Mouse (Mus musculus) cerebellum, postnatal 10 days (tissue): Measurements from ENCODE around the gene 5031410I06Rik.
"Not testable (repeated sequence)": the region's sequence is repeated elsewhere in the genome, so short reads cannot be mapped to it uniquely, and the experiment has no call there.

Source experiments
- DNase-seq, 2 experiments: peaks; one replicate each; pipeline ENCODE4 v3.0.0; 2021; ENCODE audit warnings: mixed read lengths in 2 of 2

The 5031410I06Rik gene

GRCm38 (mm10) chr5:26105262-26105661 is at the start of gene 5031410I06Rik:
TSS of gene 5031410I06Rik (minus strand) at chr5:26105362.
- DNase-seq, result not testable (repeated sequence)

- peak; percentile 4 to 18 for DNase-seq
Observed at GRCm38 (mm10) chr5:26142891-26143290, 37.7 kb upstream of the 5031410I06Rik start.

GRCm38 (mm10) chr5:26121321-26121720 is 16.2 kb upstream of the 5031410I06Rik start, which contains the start of gene Gm10220:
TSS of gene Gm10220 (minus strand) at chr5:26121421.
- not testable (repeated sequence) for DNase-seq

GRCm38 (mm10) chr5:26089191-26089590 is 16.0 kb downstream of the 5031410I06Rik start, which contains the start of gene Gm10471:
TSS of gene Gm10471 (minus strand) at chr5:26089291.
- DNase-seq, result not testable (repeated sequence)

- DNase-seq, result peak; percentile 27 to 46
Observed at GRCm38 (mm10) chr5:26079023-26079422, 26.1 kb downstream of the 5031410I06Rik start.

GRCm38 (mm10) chr5:26070716-26071115 is 34.4 kb downstream of the 5031410I06Rik start:
- DNase-seq, result peak; percentile 36 to 54

- not testable (repeated sequence) for DNase-seq
Observed at GRCm38 (mm10) chr5:26058481-26058880, 46.7 kb downstream of the 5031410I06Rik start, which contains the start of gene Gm7347. TSS of gene Gm7347 (minus strand) at chr5:26058581.
